Mouse (Mus musculus) adrenal gland, adult (tissue): ENCODE measurements around the gene Anxa3.

Experiments
- DNase-seq, 2 experiments: peaks; one replicate each; pipeline ENCODE4 v3.0.0; 2022 to 2023; ENCODE audit warnings: low spot score in 1 of 2; ENCODE audit not compliant: inconsistent age in 2 of 2

Anxa3 gene

DNA sequence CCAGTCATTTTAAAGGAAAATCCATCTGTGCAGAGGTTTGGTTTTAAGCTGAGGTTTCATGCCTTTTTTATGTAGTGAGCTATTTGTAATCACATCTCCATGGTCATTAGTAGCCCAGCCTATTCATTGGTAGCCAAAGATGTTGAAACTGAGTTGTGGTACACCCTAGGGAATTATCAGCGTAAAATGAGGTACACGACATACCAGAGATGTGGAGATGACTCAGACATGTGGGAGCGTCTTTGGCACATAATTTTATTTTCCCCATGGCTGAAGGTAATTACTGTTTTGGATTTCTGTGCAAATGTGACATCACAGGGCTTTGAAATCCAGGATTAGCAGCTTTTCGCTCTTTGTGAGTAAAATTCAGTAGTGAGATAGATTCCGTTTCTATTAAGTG is 41.2 kb downstream of the Anxa3 start:
- no peak for DNase-seq

DNA sequence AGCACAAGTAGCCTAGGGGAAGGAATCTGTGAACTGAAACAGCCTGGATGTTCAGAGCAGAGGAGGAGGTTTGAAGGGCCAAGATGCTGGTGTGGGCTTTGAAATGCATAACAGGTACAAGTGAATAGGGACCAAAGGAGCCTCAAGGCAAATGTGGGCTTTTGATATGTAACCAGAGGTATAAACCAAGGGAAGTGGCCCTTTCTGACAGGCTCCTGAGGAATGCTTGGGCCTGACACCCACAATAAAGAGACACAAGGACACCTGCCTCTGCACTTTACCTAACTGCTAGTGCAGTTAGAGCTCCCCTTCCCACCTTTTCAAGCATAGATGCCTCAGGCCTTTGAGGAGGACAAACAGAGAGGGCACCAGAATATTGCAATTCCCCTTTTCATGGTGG is 54.8 kb downstream of the Anxa3 start:
- DNase-seq: peak in 1 of 2 experiments; percentile 47

DNA sequence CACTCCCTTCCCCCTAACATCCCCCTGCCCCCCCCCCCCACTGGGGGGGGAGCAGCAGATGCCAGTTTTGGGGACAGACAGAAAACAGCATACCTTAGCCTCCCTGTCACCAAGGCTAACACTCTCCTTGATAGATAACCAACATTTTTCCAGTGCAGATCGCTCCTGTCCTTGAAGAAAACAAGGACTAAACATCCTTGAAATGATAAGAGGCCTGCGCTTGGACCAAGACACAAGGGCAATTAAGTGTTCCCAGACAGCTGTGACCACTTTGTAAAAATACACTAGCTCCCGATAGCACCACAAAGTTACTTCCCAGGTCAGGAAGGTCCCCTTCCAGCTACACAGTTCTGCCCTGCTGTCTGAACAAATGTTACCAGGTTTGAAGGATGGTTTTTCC is 55.2 kb downstream of the Anxa3 start:
- DNase-seq: peak; percentile 11 to 63

DNA sequence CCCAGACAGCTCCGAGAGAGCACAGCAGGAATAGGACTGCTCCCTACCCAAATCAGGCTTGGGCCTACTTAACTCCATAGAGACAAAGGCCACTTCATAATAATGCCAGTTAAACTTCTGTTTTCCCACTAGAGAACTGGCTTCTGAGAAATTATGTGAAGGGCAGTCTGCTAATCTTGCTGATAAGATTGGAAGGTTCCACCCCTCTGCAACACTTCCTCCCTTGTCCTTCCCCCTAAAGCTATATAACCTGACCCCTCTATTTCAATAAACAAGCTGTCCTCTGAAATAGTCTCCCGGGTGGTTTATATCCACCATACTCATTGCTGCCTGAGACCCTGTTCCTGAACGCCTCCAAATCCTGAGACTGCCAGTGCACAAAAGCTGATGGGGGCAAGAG is 56.1 kb downstream of the Anxa3 start:
- no peak for DNase-seq

GRCm38 (mm10) chr5:96853451-96853850 is 60.3 kb downstream of the Anxa3 start:
- DNase-seq: no peak

DNA sequence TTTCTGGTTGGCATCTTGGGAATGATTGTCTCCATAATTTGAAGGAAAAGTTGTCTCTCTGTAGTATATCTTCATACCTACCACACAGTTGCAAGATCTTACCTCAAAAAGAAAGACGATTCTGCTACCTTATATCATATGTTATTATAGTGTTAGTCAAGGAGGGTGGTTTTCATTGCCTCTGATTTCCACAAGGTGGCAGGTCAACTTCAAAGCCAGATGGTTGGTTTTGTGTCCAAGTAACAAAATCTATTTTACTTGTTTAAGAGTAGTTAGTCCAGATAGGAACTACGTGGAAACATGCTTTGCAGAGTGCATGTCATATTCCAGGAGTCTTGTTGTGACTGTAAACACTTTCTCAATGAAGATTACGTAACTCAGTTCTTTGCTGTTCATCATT is 61.2 kb downstream of the Anxa3 start:
- DNase-seq: peak in 1 of 2 experiments; percentile 54

- DNase-seq: no peak
Observed at GRCm38 (mm10) chr5:96859938-96860337, 66.8 kb downstream of the Anxa3 start.

DNA sequence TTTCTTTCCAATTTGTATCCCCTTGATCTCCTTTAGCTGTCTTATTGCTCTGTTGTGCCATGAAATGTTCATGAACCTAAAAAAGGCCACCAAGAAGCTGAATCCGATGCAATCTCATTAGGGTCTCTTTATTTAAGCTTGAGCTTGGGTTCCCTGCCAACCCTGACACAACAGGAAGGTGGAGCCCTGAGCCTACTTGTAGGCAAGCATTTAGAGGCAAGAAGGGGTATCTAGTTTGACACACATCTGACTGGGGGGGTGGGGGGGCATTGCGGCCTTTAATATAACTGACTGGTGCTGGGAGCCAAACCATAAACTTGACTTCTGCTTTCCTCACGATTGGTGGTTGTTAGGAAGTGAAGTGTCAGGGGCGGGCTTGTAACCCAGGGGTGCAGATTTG is 74.0 kb downstream of the Anxa3 start:
- no peak for DNase-seq

DNA sequence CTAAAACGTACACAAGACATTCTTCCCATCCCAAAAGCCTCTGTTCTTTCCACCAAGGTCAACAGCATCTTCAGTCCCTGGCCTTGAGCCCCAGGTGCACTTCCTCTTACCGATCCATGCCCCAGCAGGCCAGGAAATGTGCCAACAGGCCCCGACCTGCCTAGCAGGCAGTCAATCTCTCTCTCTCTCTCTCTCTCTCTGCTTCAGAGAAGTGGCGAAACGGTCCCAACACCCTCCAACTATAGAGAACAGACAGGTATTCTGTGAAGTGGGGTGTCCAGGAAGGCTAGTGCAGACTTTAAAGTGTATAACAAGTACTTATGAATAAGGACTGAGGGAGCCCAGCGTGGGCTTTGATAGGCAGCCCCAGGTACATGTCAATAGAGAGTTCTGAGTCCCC is 75.8 kb downstream of the Anxa3 start:
- DNase-seq: no peak

- DNase-seq: no peak
Observed at GRCm38 (mm10) chr5:96870996-96871395, 77.9 kb downstream of the Anxa3 start.

DNA sequence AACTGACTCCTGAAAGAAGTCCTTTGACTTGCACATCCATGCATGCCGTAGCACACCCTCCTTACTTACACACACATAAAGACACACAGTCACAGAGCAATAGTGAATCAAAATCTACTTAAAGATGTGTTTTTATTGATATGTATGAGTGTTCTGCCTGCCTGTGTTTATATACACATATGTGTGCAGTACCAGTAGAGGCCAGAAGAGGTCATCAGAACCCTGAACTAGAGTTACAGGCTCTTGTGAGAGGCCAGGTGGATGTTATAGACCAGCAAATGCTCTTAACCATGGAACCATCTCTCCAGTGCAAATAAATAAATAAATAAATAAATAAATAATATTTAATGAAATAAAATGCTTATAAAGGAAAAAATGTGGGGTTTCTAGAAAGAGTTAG is 85.0 kb downstream of the Anxa3 start:
- DNase-seq: peak in 1 of 2 experiments; percentile 38

GRCm38 (mm10) chr5:96878851-96879540 is 85.9 kb downstream of the Anxa3 start:
- DNase-seq: no peak

GRCm38 (mm10) chr5:96880231-96880630 is 87.1 kb downstream of the Anxa3 start:
- peak; percentile 67 to 81 for DNase-seq

- DNase-seq: peak; percentile 73 to 81
Observed at GRCm38 (mm10) chr5:96881118-96881517, 88.0 kb downstream of the Anxa3 start.

GRCm38 (mm10) chr5:96881613-96882012 is 88.5 kb downstream of the Anxa3 start:
- DNase-seq: no peak

- DNase-seq: no peak
Observed at GRCm38 (mm10) chr5:96885202-96885601, 92.1 kb downstream of the Anxa3 start.

DNA sequence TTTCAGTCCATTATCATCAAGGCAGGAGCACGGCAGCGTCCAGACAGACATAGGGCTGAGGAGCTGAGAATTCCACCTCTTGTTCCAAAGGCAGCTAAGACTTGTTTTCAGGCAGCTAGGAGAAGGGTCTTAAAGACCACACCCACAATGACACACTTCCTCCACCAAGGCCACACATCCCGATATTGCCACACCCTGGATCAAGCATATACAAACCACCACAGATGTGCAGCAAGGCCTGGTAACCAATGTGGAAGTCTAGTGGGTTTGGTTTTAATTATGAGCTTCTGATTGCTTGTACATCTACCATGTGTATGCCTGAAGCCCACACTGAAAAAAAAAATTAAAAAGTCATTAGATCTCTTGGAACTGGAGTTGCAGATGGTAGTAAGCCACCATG is 95.3 kb downstream of the Anxa3 start:
- no peak for DNase-seq

DNA sequence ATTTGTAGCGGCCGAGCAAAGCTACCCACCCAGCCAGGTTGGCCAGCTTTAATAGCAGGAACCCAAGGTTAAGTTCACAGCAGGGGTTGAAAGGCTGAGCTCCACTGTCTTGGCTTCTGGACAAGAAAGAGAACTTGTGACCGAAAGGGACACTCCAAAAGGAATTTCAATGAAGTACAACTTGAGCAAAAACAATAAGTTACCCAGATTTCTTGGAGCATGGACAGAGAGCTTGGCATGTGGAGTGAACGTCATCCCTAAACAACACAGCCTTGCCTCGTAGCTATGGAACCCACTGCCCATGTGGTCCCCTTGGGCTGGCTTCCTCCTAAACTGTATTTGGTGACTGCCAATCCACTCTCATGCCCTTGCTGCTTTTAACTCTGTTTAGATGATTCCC is 97.2 kb downstream of the Anxa3 start:
- no peak for DNase-seq
